Mouse (Mus musculus) myocyte (in vitro differentiated cells): ENCODE measurements at regions not wholly inside any gene's neighbourhood (a gene's known extent, or its start where the extent isn't known, plus 50 kb on each side); places are given as distances from the start of the nearest gene placed in this dataset.

ENCODE experiments used
- MAX ChIP-seq: IDR thresholded peaks from one replicate; pipeline ENCODE4 v1.6.1; 2011; ENCODE audit warnings: low read depth, mild to moderate bottlenecking, control low read depth
- POLR2A ChIP-seq: IDR thresholded peaks from one replicate; pipeline ENCODE4 v1.6.1; 2011; ENCODE audit warnings: low read depth, mild to moderate bottlenecking, control low read depth, moderate library complexity; ENCODE audit not compliant: insufficient read length
- TCF12 ChIP-seq: IDR thresholded peaks from one replicate; pipeline ENCODE4 v1.6.1; 2011; ENCODE audit warnings: mild to moderate bottlenecking, control low read depth; ENCODE audit not compliant: poor library complexity, insufficient read depth, severe bottlenecking
- USF1 ChIP-seq: IDR thresholded peaks from one replicate; pipeline ENCODE4 v1.6.1; 2011; ENCODE audit warnings: low read depth, mild to moderate bottlenecking, control low read depth, moderate library complexity

DNA sequence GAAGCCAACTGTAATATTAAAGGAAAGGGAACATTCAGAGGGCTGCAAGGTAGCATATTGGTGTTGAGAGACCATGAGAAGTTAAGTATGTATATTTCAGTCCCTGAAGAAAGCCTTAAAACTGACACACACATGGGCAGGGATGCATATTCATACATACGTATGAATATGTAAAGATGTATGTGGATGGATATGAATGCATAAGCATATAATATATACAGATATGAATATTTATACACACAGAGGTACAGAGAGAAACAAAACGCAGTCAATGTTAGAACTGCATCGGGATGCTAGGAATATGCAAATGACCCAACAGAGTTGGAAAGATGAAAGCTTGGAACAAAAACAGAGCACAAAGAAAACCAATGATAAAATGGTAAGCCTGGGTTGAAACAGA lies 92.9 kb upstream of the Irx1 start:
- TF ChIP-seq POLR2A (no peak), USF1 (no peak), MAX (no peak), TCF12 (no peak)
